Mouse (Mus musculus) midbrain, embryonic 16.5 days (tissue): Measurements from ENCODE around the gene Wdr95. TPM values are rescaled to one million over a fixed set of nuclear protein-coding genes. Genes with fewer than 3 reads are reported as not detected.

ENCODE experiments used
- ATAC-seq: fragments of 200-750 bp; cut with Nextera tagmentation; 2 replicates; pipeline ENCODE4 v1.8.0; 2017; ENCODE audit warnings: moderate TSS enrichment
- H3K27ac ChIP-seq: fragments of 300-500 bp; sonication (generic); 2 replicates; pipeline ENCODE4 v1.5.1; 2014; ENCODE audit warnings: mild to moderate bottlenecking, low read length, mixed read lengths
- H3K27me3 ChIP-seq: fragments of 300-500 bp; sonication (generic); 2 replicates; pipeline ENCODE4 v1.6.1; 2014; ENCODE audit warnings: low read depth, low read length, mixed read lengths; ENCODE audit not compliant: control insufficient read depth, insufficient read depth
- H3K36me3 ChIP-seq: fragments of 300-500 bp; sonication (generic); 2 replicates; pipeline ENCODE4 v1.6.1; 2014; ENCODE audit warnings: mild to moderate bottlenecking, low read length, moderate library complexity, mixed read lengths; ENCODE audit not compliant: control insufficient read depth, insufficient read depth
- H3K4me1 ChIP-seq: fragments of 300-500 bp; sonication (generic); 2 replicates; pipeline ENCODE4 v1.6.1; 2014; ENCODE audit warnings: mild to moderate bottlenecking, low read length, mixed read lengths; ENCODE audit not compliant: control insufficient read depth, insufficient read depth
- H3K4me2 ChIP-seq: fragments of 300-500 bp; sonication (generic); 2 replicates; pipeline ENCODE4 v1.6.1; 2014; ENCODE audit warnings: mild to moderate bottlenecking, low read length, mixed read lengths
- H3K4me3 ChIP-seq: fragments of 300-500 bp; sonication (generic); 2 replicates; pipeline ENCODE4 v1.5.1; 2014; ENCODE audit warnings: low read depth, mild to moderate bottlenecking, low read length, moderate library complexity, mixed read lengths
- H3K9ac ChIP-seq: fragments of 300-500 bp; sonication (generic); 2 replicates; pipeline ENCODE4 v1.6.1; 2014; ENCODE audit warnings: low read depth, low read length, mixed read lengths
- H3K9me3 ChIP-seq: fragments of 300-500 bp; sonication (generic); replicated peaks from 2 replicates; pipeline ENCODE4 v1.6.1; 2014; ENCODE audit warnings: mild to moderate bottlenecking, low read length, mixed read lengths; ENCODE audit not compliant: control insufficient read depth, poor library complexity, severe bottlenecking
- WGBS: fragments of 180-500 bp; shearing (Covaris S2); extraction: QIAGEN DNeasy Blood & Tissue Kit; methylation state at CpG from one replicate; pipeline ENCODE4 v1.1.7; 2014; 5-methylcytosine and 5-hydroxymethylcytosine counted together
- polyA plus RNA-seq: library from polyadenylated mRNA; unstranded; fragments of >200 nt; fragmentation: Nextera tagmentation; extraction: Ambion mirVana; gene quantifications from 2 replicates; pipeline ENCODE4 v1.2.1, GENCODE M21; 2015

Gene Wdr95
- polyA plus RNA-seq, 1 experiment from 2014 or later, result 0.33 TPM

DNA sequence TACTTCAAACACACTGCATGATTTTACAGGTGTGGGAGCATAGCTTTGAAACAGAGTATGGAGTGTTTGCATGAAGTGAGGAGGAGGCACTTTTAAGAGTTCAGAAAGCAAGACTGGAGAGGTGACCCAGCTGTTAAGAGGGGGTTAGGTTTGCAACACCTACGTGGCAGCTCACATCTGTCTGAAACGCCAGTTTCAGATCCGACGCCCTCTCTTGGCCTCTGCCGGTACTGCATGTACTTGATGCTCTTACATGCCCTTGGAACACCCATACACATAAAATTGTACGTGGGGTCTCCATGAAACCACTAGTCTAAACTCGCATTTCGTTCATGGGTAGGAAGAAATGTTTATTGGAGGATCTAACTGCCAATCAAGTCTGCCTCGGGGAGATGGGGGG lies 24.3 kb downstream of the Wdr95 start:
- Histone ChIP-seq H3K4me1 (0 out of 2 replicates have a peak, but pooled peaks cover 4% of the 10 kb centered on the region), H3K4me2 (no peak overlapping the region), H3K9me3 (no peaks in the 10 kb centered on the region), H3K27me3 (no peaks in the 10 kb centered on the region), H3K9ac (no peak overlapping the region), H3K27ac (no peak overlapping the region), H3K4me3 (no peak overlapping the region), H3K36me3 (no peaks in the 10 kb centered on the region)
- ATAC-seq, result no peak
- WGBS, result 50% methylated on average over 9 of the region's 9 CpGs

DNA sequence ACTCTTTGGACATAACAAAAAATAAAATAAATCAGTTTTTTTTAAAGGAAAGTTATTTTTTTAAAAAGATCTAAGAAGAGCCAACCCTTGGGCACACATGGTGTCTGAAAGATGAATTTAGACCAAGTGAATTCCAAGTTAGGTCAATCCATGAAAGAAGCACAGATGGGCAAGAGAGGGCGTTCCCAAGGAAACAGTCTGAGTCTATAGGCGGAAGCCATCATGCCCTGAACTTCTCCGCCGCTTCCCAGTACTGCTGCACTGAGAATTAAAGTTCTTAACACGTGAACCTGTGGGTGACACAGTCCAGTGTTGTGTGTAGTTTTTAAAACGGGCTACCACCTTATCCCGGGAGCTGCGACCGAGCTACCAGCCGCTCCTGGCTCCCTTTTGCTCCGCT lies 24.9 kb downstream of the Wdr95 start:
- Histone ChIP-seq H3K4me1 (0 out of 2 replicates have a peak, but pooled peaks cover 4% of the 10 kb centered on the region), H3K27me3 (no peaks in the 10 kb centered on the region), H3K9ac (no peak overlapping the region), H3K9me3 (no peaks in the 10 kb centered on the region), H3K36me3 (no peaks in the 10 kb centered on the region), H3K4me2 (no peak overlapping the region), H3K27ac (no peak overlapping the region), H3K4me3 (no peak overlapping the region)
- WGBS, result 97% methylated on average over 11 of the region's 11 CpGs
- no peak for ATAC-seq

DNA sequence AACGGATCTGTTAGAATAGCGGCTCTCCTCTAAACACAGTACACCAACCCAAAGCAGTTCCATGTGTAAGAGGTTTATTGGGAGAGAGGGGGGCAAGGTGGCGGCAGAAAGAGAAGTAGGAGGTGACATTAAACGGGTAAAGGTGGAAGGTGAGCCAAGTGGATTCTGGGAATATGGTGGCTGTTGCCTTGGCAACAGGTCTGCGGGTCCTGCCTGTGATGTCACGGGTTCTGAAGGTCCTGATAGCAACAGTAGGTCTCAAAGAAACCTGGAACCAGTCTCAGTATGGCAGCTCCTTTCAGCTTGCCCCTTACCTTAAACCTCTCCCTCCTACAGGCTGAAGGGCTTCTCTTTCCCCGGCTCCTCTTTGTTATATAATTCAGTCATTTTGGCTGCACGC lies 25.9 kb downstream of the Wdr95 start:
- no peak overlapping the region for H3K4me3 ChIP-seq
- no peaks in the 10 kb centered on the region for H3K36me3 ChIP-seq
- no peaks in the 10 kb centered on the region for H3K27me3 ChIP-seq
- ATAC-seq, result no peak
- 0 out of 2 replicates have a peak, but pooled peaks cover 4% of the 10 kb centered on the region for H3K4me1 ChIP-seq
- H3K27ac ChIP-seq, result no peak overlapping the region
- H3K9me3 ChIP-seq, result no peaks in the 10 kb centered on the region
- H3K9ac ChIP-seq, result no peak overlapping the region
- 88% methylated on average over 8 of the region's 8 CpGs for WGBS
- no peak overlapping the region for H3K4me2 ChIP-seq

DNA sequence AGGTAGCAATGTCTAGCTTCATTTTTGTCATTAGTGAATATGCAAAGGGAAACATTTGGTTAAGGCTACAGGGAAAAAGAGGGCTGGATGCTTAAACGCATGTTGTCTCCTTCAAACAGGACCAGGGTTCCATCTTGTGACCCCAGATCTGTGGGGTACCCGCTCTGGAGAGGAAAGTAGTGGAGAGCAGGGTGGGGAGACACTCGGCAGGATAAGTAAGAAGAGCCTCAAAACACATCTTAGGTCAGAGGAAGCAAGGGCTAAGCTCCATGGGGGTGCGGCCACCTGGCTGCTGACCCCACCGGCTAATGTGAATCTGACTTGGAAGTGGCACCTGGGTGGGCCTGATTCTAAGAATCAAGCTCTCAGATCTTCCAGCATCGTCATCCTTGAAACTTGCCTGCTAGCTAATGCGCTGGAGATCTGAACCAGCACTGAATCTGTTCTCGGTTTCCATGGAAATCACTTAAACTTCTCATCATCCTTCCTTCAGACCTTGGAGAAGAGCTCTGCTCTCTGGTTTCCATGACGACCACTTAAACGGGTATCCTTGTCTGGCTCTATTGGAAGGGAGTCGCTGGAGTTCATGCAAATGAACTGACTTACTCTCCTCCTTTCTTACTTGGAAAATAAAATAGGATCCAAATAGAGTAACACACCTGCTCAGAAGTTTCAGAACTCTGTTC lies 32.6 kb downstream of the Wdr95 start:
- Histone ChIP-seq H3K4me2 (peak overlapping the region; percentile 22), H3K36me3 (no peaks in the 10 kb centered on the region)
- 21% methylated on average over 11 of the region's 11 CpGs for WGBS

DNA sequence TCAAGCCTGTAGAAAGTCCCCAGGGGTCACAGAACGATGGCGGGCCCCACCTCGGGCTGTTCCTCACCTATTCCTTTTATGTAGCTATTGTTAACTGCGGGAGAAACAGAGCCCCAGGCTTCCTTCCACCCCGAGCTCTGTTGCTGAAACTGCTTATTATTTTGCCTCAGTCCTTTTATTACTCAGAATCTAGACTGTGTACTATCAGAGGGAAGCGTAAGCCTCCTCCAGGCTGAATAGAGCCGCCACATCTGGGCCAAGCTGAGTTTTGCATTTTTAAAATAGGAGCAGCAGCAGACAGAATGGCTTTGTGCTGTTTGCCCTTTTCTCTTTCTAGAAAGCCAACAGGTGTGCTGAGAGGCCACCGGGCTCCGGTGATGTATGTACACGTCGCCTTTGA lies 37.5 kb downstream of the Wdr95 start:
- Histone ChIP-seq H3K4me3 (no peak overlapping the region), H3K9ac (no peak overlapping the region), H3K27me3 (no peaks in the 10 kb centered on the region), H3K36me3 (no peaks in the 10 kb centered on the region), H3K27ac (peak overlapping the region; percentile 67), H3K9me3 (no peaks in the 10 kb centered on the region), H3K4me2 (no peak overlapping the region), H3K4me1 (peaks cover 24% of the 10 kb centered on the region)
- peak; percentile 52; the same call in 1 of the 2 replicates for ATAC-seq
- 22% methylated on average over 11 of the region's 11 CpGs for WGBS

More for the DNA sequence above, 32.6 kb downstream of the Wdr95 start:
- Histone ChIP-seq H3K4me1 (peaks cover 32% of the 10 kb centered on the region), H3K27me3 (no peaks in the 10 kb centered on the region), H3K9me3 (no peaks in the 10 kb centered on the region), H3K27ac (peak overlapping the region; percentile 83), H3K9ac (no peak overlapping the region), H3K4me3 (no peak overlapping the region)
- ATAC-seq, result peak; percentile 92

DNA sequence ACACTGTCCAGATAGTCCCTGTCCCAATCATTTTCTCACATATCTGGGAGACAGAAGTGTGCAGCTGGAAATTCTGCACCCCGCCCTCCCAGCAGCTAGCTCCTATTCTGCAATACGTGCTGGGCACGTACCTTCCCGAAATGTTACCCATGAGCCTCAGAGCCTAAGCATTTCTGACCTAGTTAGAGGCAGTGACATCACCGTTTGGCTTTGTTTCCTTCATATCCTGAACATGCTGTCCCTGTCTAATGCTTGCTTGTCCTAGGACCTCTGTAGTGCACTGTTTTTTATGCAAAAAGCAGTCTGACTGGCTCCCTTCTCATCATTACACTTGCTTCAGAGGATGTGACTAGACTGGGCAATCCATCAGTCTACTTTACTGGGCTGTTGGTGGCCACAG lies 38.5 kb downstream of the Wdr95 start:
- no peaks in the 10 kb centered on the region for H3K27me3 ChIP-seq
- ATAC-seq, result no peak
- H3K4me1 ChIP-seq, result peaks cover 17% of the 10 kb centered on the region
- no peaks in the 10 kb centered on the region for H3K9me3 ChIP-seq
- H3K4me2 ChIP-seq, result no peak overlapping the region
- H3K9ac ChIP-seq, result no peak overlapping the region
- 69% methylated on average over 5 of the region's 5 CpGs for WGBS
- H3K27ac ChIP-seq, result no peak overlapping the region
- no peak overlapping the region for H3K4me3 ChIP-seq
- no peaks in the 10 kb centered on the region for H3K36me3 ChIP-seq

DNA sequence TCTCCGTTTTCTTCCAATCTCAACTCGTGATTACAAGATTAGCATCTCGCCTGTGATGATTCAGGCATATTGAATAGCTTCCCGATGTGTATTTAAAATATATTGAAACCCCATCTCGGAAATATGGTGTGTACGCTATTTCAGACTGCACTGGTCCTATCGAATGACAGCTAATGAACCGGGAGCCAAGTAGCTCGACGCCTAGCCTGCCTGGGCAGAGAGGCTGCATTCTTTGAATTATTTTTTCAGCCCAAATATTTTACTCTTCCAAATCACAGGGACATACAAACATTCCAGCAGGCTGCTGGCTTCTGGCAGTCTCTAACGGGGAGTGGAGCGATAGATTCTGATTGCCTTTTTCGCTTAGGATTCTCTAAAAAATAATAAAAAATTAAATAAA lies 40.5 kb downstream of the Wdr95 start:
- H3K4me1 ChIP-seq, result peaks cover 12% of the 10 kb centered on the region
- no peak overlapping the region; the same call in 1 of the 2 replicates for H3K27ac ChIP-seq
- no peak for ATAC-seq
- H3K4me2 ChIP-seq, result no peak overlapping the region
- H3K9me3 ChIP-seq, result no peaks in the 10 kb centered on the region
- WGBS, result 80% methylated on average over 13 of the region's 13 CpGs
- H3K4me3 ChIP-seq, result no peak overlapping the region
- no peaks in the 10 kb centered on the region for H3K27me3 ChIP-seq
- no peaks in the 10 kb centered on the region for H3K36me3 ChIP-seq
- no peak overlapping the region for H3K9ac ChIP-seq

DNA sequence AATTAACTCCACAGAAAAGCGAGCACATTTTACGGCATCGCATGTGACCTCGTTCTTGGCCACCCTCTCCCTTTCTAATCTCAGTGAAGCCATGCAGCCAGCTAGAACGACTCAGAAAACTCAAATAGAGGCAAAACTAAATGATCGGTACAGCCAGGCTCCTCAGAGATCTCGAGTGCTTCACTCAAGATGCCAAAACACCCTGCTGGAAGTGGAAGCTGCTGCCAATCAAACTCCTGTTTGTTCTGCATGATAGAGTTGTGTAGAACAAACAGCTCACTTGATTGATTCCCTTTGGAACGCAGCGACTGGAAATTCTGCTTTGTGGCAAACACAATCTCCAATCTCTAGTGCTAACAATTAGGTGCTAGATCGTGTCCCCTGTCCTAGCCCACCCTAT lies 48.5 kb downstream of the Wdr95 start:
- H3K4me2 ChIP-seq, result no peak overlapping the region
- no peak for ATAC-seq
- H3K4me3 ChIP-seq, result no peak overlapping the region
- H3K27me3 ChIP-seq, result no peaks in the 10 kb centered on the region
- H3K9me3 ChIP-seq, result no peaks in the 10 kb centered on the region
- H3K36me3 ChIP-seq, result no peaks in the 10 kb centered on the region
- H3K9ac ChIP-seq, result no peak overlapping the region
- 39% methylated on average over 10 of the region's 10 CpGs for WGBS
- H3K4me1 ChIP-seq, result peaks cover 14% of the 10 kb centered on the region
- 0 out of 2 replicates have a peak overlapping the region, but pooled peaks have one; percentile 29 for H3K27ac ChIP-seq

DNA sequence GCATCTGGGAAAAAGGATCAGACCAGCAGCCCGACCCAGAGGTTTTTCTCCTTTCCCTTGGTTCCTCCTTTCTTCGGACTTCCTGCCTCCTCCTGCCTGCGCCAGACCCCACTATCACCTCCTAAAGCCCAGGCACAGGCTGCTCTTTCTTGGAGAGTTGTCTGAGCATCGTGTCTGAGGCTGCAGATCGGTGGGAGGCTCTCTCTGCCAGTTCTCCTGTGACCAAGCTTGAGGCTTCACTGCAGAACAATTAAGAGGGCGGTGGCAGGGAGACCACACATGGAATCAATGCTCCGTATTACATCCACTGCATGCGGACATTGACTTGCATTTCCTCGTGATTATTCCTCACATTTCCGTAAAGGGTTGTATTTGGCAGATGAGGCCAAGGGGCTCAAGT lies 49.0 kb downstream of the Wdr95 start:
- WGBS, result 19% methylated on average over 10 of the region's 10 CpGs
- ATAC-seq, result no peak
- Histone ChIP-seq H3K4me1 (peaks cover 14% of the 10 kb centered on the region), H3K27me3 (no peaks in the 10 kb centered on the region), H3K4me2 (no peak overlapping the region), H3K36me3 (no peaks in the 10 kb centered on the region), H3K9ac (0 out of 2 replicates have a peak overlapping the region, but pooled peaks have one; percentile 23), H3K27ac (0 out of 2 replicates have a peak overlapping the region, but pooled peaks have one; percentile 29), H3K9me3 (no peaks in the 10 kb centered on the region), H3K4me3 (no peak overlapping the region)
